Mouse (Mus musculus): ENCODE measurements around the gene Snx20. TPM values are rescaled to one million over a fixed set of nuclear protein-coding genes. Genes with fewer than 3 reads are reported as not detected.
A peak's percentile ranks its signal among the peaks of the same experiment; 100 is the strongest.

Snx20 gene
- polyA plus RNA-seq, 1 experiment, result 11.5 TPM

GRCm38 (mm10) chr8:88646837-88647778 lies 11.2 kb upstream of the Snx20 start, which contains the start of gene Nod2:
Gene Nod2, plus strand, starts transcription at chr8:88647315.
- TF ChIP-seq POLR2A (IDR thresholded peaks at IDR 0.05; ENCODE audit: borderline replicate concordance, extremely low read depth, low read depth, low read length) (peak; percentile 41; the same call in 1 of the 2 replicates), CTCF (IDR thresholded peaks at IDR 0.05; ENCODE audit: insufficient read depth, low read length) (no peak)
- 13% methylated on average over 33 of the region's 33 CpGs for WGBS

DNA sequence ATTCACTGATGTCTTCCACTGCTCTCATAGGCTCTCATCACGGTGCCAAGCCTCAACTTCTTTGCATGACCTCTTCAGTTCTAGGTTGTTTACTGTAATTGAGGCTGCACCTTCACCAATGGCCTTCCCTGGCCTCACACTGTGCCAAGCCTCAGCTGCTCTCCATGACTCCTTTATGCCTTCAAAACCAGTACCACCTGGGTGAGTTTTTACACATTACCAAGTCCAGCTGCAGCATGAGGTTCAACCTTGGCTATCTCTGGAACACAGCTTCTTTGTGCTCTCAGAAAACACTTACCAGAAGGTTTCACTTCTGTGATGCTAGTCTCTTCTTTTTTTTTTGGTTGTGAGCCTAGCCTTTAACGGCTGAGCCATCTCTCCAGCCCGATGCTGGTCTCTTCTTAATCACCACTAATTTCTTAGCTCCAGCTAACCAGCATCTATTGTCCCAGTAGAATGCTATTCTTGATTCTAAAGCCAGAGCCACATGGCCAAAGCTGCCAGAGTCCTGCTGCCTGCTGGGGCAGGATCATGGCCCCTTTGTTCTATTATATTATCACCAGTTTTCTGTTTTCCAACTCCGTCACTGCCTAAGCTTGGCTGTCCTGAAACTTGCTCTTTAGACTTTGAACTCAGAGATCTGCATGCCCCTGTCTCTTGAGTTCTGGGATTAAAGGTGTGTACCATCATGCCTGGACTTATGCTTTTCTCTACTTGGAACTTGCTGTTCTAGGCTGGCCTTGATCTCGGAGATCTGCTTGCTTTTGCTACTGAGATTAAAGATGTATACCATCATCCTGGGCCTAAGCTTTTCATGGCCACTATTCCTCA lies 7.0 kb upstream of the Snx20 start:
- WGBS, result 85% methylated on average over 5 of the region's 5 CpGs
- no peak for DNase-seq
- TF ChIP-seq POLR2A (IDR thresholded peaks at IDR 0.05; ENCODE audit: borderline replicate concordance, extremely low read depth, low read depth, low read length), result no peak
- TF ChIP-seq CTCF (IDR thresholded peaks at IDR 0.05; ENCODE audit: insufficient read depth, low read length), result no peak
- peaks cover 7% of the 10 kb centered on the region; the same call in 1 of the 2 replicates for H3K4me1 ChIP-seq (ENCODE audit: control insufficient read depth, insufficient read depth, low read length)
- no peak overlapping the region for H3K4me3 ChIP-seq (replicated peaks; ENCODE audit: extremely low read depth, low read depth, low read length)

More at GRCm38 (mm10) chr8:88646837-88647778, 11.2 kb upstream of the Snx20 start, which contains the start of gene Nod2:
- peak; percentile 86 for DNase-seq
- Histone ChIP-seq H3K4me1 (ENCODE audit: control insufficient read depth, insufficient read depth, low read length) (peaks cover 16% of the 10 kb centered on the region), H3K4me3 (replicated peaks; ENCODE audit: extremely low read depth, low read depth, low read length) (peak within 1 kb of the TSS; percentile 56)

DNA sequence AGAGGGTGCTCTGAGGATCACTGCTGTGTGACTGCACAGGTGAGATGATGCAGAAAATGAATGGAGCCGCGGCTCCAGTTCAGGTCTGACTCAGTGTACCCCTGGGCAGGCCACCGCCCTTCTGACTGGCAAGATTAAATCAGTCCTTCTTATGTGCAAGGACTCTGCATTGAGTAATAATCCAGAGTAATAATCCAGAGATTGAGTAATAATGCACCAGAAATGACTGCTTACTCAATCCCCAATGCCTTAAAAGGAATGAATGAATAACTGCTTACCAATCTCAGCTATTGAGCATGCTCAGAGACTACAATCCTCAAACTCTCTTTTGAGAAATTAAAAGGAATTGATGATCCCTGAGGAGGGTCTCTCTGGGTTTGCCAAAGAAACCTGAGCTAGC lies 3.0 kb upstream of the Snx20 start:
- no peak overlapping the region for H3K4me3 ChIP-seq (replicated peaks; ENCODE audit: extremely low read depth, low read depth, low read length)
- TF ChIP-seq CTCF (IDR thresholded peaks at IDR 0.05; ENCODE audit: insufficient read depth, low read length) (no peak), POLR2A (IDR thresholded peaks at IDR 0.05; ENCODE audit: borderline replicate concordance, extremely low read depth, low read depth, low read length) (no peak)
- WGBS, result 78% methylated on average over 3 of the region's 3 CpGs
- H3K4me1 ChIP-seq (ENCODE audit: control insufficient read depth, insufficient read depth, low read length), result peaks cover 5% of the 10 kb centered on the region; the same call in 1 of the 2 replicates
- DNase-seq, result no peak

DNA sequence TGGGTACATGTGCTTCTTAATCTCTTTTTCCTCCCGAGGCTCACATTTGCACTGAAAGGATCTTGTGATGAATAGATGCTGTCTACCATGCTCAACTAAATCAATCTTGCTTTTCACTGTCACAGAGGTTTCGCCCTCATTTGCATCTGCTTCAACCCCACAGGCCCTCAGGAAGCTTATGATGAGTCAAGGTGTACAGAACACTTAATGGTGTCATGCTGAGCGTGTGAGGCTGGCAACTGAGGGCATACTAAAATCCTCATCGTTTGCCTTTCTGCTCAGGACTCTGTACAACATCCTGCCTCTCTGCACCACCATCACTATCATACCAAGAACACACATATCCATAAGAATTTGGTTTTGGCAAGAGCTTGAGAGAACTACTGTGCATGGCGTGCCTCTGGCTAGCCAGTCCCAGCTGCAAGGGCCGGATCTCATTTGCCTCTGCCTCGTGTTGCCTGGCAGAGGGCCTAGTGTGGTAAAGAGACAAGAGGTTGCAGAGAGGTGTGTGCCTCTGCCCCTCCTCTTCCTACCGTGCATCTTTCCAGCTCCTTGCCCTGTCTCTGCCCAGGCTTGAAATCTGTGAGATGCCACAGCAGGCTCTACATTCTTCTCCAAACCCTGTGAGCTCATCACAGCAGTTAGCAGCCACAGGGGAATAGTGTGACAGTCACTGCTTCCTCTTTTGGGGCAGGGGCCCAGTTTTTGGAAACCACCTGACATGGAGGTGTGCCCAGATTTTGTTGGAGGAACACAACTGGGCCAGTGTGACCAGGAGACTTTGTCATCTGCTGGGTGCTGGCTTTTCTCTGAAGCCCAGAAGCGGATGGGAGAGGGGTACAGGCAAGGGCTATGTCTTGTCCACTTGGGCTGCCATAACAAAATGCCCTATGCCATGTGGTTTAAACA lies 1.4 kb upstream of the Snx20 start:
- DNase-seq, result no peak
- TF ChIP-seq POLR2A (IDR thresholded peaks at IDR 0.05; ENCODE audit: borderline replicate concordance, extremely low read depth, low read depth, low read length), result no peak
- no peak for TF ChIP-seq CTCF (IDR thresholded peaks at IDR 0.05; ENCODE audit: insufficient read depth, low read length)
- WGBS, result 74% methylated on average over 9 of the region's 9 CpGs
- peaks cover 15% of the 10 kb centered on the region for H3K4me1 ChIP-seq (ENCODE audit: control insufficient read depth, insufficient read depth, low read length)
- H3K4me3 ChIP-seq (replicated peaks; ENCODE audit: extremely low read depth, low read depth, low read length), result no peak overlapping the region

GRCm38 (mm10) chr8:88633343-88633765 lies 2.6 kb downstream of the Snx20 start:
- H3K4me3 ChIP-seq (replicated peaks; ENCODE audit: extremely low read depth, low read depth, low read length), result no peak overlapping the region
- DNase-seq, result no peak
- WGBS, result 51% methylated on average over 7 of the region's 7 CpGs
- peaks cover 11% of the 10 kb centered on the region for H3K4me1 ChIP-seq (ENCODE audit: control insufficient read depth, insufficient read depth, low read length)
- TF ChIP-seq POLR2A (IDR thresholded peaks at IDR 0.05; ENCODE audit: borderline replicate concordance, extremely low read depth, low read depth, low read length) (no peak), CTCF (IDR thresholded peaks at IDR 0.05; ENCODE audit: insufficient read depth, low read length) (no peak)

DNA sequence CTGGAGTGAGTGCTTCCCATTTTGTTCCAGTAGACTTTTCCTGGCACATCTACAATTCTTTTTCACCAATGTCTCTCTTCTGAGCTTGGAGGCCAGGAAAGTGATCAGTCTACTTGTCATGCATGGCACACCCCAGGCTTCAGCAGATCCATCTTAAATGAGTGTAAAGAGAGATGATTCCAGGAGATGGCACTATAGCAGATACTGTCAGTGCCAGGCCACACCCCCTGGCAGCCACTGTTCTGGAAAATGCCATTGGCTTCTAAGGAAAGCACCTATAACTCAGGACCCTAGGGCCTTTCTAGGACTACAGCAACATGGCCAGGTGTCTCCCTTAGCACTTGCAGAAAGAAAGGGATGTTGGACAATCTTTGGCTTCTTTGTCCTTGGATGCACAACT lies 4.8 kb downstream of the Snx20 start:
- peak; percentile 22; the same call in 1 of the 2 replicates for TF ChIP-seq CTCF (IDR thresholded peaks at IDR 0.05; ENCODE audit: insufficient read depth, low read length)
- no peak for TF ChIP-seq POLR2A (IDR thresholded peaks at IDR 0.05; ENCODE audit: borderline replicate concordance, extremely low read depth, low read depth, low read length)
- no peak for DNase-seq
- Histone ChIP-seq H3K4me3 (replicated peaks; ENCODE audit: extremely low read depth, low read depth, low read length) (no peak overlapping the region), H3K4me1 (ENCODE audit: control insufficient read depth, insufficient read depth, low read length) (peaks cover 10% of the 10 kb centered on the region)

DNA sequence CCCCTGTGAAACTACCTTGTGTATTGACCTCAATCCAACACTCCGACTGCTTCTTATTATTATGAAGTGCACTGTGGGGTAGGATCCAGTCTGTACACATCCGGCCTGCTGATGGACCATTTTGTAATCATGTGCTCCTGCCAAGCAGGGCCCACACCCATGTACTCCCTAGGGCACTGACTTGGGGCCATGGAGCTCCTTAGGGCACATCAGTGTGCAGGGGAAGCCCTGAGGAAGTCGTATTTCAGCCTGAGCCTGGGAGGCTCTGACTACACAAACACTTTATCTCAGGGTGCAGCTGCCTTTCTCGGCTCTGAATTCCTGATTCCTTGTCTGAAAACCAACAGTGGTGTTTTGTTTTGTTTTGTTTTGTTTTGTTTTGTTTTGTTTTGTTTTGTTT lies 5.7 kb downstream of the Snx20 start:
- Histone ChIP-seq H3K4me1 (ENCODE audit: control insufficient read depth, insufficient read depth, low read length) (peaks cover 10% of the 10 kb centered on the region), H3K4me3 (replicated peaks; ENCODE audit: extremely low read depth, low read depth, low read length) (no peak overlapping the region)
- no peak for TF ChIP-seq CTCF (IDR thresholded peaks at IDR 0.05; ENCODE audit: insufficient read depth, low read length)
- no peak for TF ChIP-seq POLR2A (IDR thresholded peaks at IDR 0.05; ENCODE audit: borderline replicate concordance, extremely low read depth, low read depth, low read length)
- 41% methylated on average over 4 of the region's 4 CpGs for WGBS
- no peak for DNase-seq

DNA sequence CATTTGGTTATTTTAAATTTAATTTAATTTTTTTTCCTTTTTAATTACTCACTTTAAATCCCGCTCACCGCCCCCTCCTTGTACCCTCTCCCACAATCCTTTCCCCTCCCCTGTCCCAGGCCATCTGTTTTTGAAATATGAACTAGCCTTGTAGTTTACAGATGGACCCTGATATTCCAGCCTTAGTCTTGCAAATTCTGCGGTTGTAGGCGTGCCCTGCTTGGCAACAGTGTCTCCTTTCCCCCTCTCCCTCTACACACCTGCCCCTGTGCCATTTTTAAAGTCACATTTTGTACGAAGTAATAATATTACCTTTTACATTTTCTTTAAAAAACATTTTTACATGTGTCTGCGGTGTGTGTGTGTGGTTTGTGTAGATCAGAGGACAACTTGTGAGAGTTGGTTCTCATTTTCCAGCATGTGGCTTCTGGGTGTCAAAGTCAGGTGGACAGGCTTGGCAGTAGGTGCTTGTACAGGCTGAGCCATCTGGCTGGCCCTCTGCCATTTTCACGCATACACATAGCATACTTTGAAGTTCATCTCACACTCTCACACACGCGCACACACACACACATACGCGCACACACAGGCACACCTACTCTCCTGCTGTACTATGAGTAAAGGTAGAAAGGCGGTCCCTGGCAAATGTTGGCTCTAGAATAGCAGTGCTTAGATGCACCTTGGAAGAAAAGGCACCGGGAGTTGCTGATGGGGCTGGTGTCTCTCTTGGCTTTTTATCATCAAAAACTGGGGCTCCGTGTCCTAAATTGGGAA lies 7.7 kb downstream of the Snx20 start:
- no peak for DNase-seq
- no peak overlapping the region for H3K4me3 ChIP-seq (replicated peaks; ENCODE audit: extremely low read depth, low read depth, low read length)
- TF ChIP-seq CTCF (IDR thresholded peaks at IDR 0.05; ENCODE audit: insufficient read depth, low read length) (no peak), POLR2A (IDR thresholded peaks at IDR 0.05; ENCODE audit: borderline replicate concordance, extremely low read depth, low read depth, low read length) (no peak)
- peaks cover 4% of the 10 kb centered on the region for H3K4me1 ChIP-seq (ENCODE audit: control insufficient read depth, insufficient read depth, low read length)
- WGBS, result 79% methylated on average over 14 of the region's 14 CpGs

All from lung, adult 2 months (tissue).